Mouse (Mus musculus) urinary bladder, postnatal 10 days (tissue): Measurements from ENCODE around the gene Stat1.
A peak's percentile ranks its signal among the peaks of the same experiment; 100 is the strongest.

Experiments used
- DNase-seq: peaks from one replicate; pipeline ENCODE4 v3.0.0; 2022; ENCODE audit warnings: low spot score

The Stat1 gene

GRCm38 (mm10) chr1:52118860-52119591 is at the start of gene Stat1:
Gene Stat1, plus strand, starts transcription at chr1:52119440.
- peak; percentile 37 for DNase-seq

GRCm38 (mm10) chr1:52079724-52080367 is 39.4 kb upstream of the Stat1 start:
- no peak for DNase-seq

GRCm38 (mm10) chr1:52080375-52080774 is 38.9 kb upstream of the Stat1 start:
- no peak for DNase-seq

GRCm38 (mm10) chr1:52086236-52086635 is 33.0 kb upstream of the Stat1 start:
- no peak for DNase-seq

- no peak for DNase-seq
These were observed 32.1 kb upstream of the Stat1 start for GRCm38 (mm10) chr1:52087128-52087527.

GRCm38 (mm10) chr1:52088634-52089033 is 30.6 kb upstream of the Stat1 start:
- no peak for DNase-seq

GRCm38 (mm10) chr1:52098618-52099232 is 20.5 kb upstream of the Stat1 start:
- no peak for DNase-seq

- no peak for DNase-seq
These were observed 18.7 kb upstream of the Stat1 start for GRCm38 (mm10) chr1:52100496-52100895.

GRCm38 (mm10) chr1:52102795-52103194 is 16.4 kb upstream of the Stat1 start:
- DNase-seq: no peak

GRCm38 (mm10) chr1:52107206-52107605 is 12.0 kb upstream of the Stat1 start:
- DNase-seq: no peak

- DNase-seq: no peak
These were observed 8.0 kb upstream of the Stat1 start for GRCm38 (mm10) chr1:52111217-52111616.

GRCm38 (mm10) chr1:52112301-52112700 is 6.9 kb upstream of the Stat1 start:
- no peak for DNase-seq

GRCm38 (mm10) chr1:52113067-52113665 is 6.1 kb upstream of the Stat1 start:
- no peak for DNase-seq

GRCm38 (mm10) chr1:52113666-52114069 is 5.6 kb upstream of the Stat1 start:
- DNase-seq: peak; percentile 93

GRCm38 (mm10) chr1:52116441-52116840 is 2.8 kb upstream of the Stat1 start:
- DNase-seq: no peak

- DNase-seq: no peak
These were observed 1.5 kb upstream of the Stat1 start for GRCm38 (mm10) chr1:52117777-52118176.

- no peak for DNase-seq
These were observed 451 bp downstream of the Stat1 start for GRCm38 (mm10) chr1:52119691-52120090.

GRCm38 (mm10) chr1:52120191-52120590 is 951 bp downstream of the Stat1 start:
- no peak for DNase-seq

- no peak for DNase-seq
These were observed 1.8 kb downstream of the Stat1 start for GRCm38 (mm10) chr1:52121052-52121451.

- DNase-seq: no peak
These were observed 5.6 kb downstream of the Stat1 start for GRCm38 (mm10) chr1:52124818-52125217.

GRCm38 (mm10) chr1:52127350-52127749 is 8.1 kb downstream of the Stat1 start:
- DNase-seq: no peak

- DNase-seq: no peak
These were observed 10.6 kb downstream of the Stat1 start for GRCm38 (mm10) chr1:52129794-52130193.
